Mouse (Mus musculus) liver, postnatal 0 days (tissue): ENCODE measurements around the gene Papolg. TPM values are rescaled to one million over a fixed set of nuclear protein-coding genes. Genes with fewer than 3 reads are reported as not detected.
"Not testable (repeated sequence)": the region's sequence is repeated elsewhere in the genome, so short reads cannot be mapped to it uniquely, and the experiment has no call there.

Experiments
- ATAC-seq: fragments of 200-750 bp; cut with Nextera tagmentation; 2 replicates; pipeline ENCODE4 v1.8.0; 2017; ENCODE audit warnings: mild to moderate bottlenecking, moderate library complexity
- DNase-seq: peaks from one replicate; pipeline ENCODE4 v3.0.0-alpha.2; 2016
- H3K27ac ChIP-seq: fragments of 300-500 bp; sonication (generic); 2 replicates; pipeline ENCODE4 v1.5.1; 2014; ENCODE audit warnings: antibody characterized with exemption, moderate library complexity, mild to moderate bottlenecking, low read depth
- H3K27me3 ChIP-seq: fragments of 300-500 bp; sonication (generic); 2 replicates; pipeline ENCODE4 v1.6.1; 2014; ENCODE audit warnings: low read length, control low read depth, mixed read lengths; ENCODE audit not compliant: insufficient read depth
- H3K36me3 ChIP-seq: fragments of 300-500 bp; sonication (generic); replicated peaks from 2 replicates; pipeline ENCODE4 v1.6.1; 2014; ENCODE audit warnings: mild to moderate bottlenecking, control low read depth, low read length, moderate library complexity, mixed read lengths; ENCODE audit not compliant: insufficient read depth
- H3K4me1 ChIP-seq: fragments of 300-500 bp; sonication (generic); 2 replicates; pipeline ENCODE4 v1.6.1; 2014; ENCODE audit warnings: antibody characterized with exemption, mild to moderate bottlenecking, control low read depth; ENCODE audit not compliant: insufficient read depth
- H3K4me2 ChIP-seq: fragments of 300-500 bp; sonication (generic); 2 replicates; pipeline ENCODE4 v1.6.1; 2014; ENCODE audit warnings: low read depth, mild to moderate bottlenecking, low read length, moderate library complexity, mixed read lengths
- H3K4me3 ChIP-seq: fragments of 300-500 bp; sonication (generic); 2 replicates; pipeline ENCODE4 v1.5.1; 2014; ENCODE audit warnings: low read depth, low read length
- H3K9ac ChIP-seq: fragments of 300-500 bp; sonication (generic); replicated peaks from 2 replicates; pipeline ENCODE4 v1.6.1; 2014; ENCODE audit warnings: mild to moderate bottlenecking, moderate library complexity
- H3K9me3 ChIP-seq: fragments of 300-500 bp; sonication (generic); 2 replicates; pipeline ENCODE4 v1.6.1; 2016; ENCODE audit warnings: mild to moderate bottlenecking, control low read depth, low read length, mixed read lengths
- CTCF ChIP-seq: sonication (generic); IDR thresholded peaks from 2 replicates; pipeline ENCODE4 v1.5.1; 2016; ENCODE audit warnings: antibody characterized with exemption, low read depth
- EP300 ChIP-seq: IDR thresholded peaks from 2 replicates; pipeline ENCODE4 v1.6.1; 2016; ENCODE audit warnings: antibody characterized with exemption, low read depth, mild to moderate bottlenecking
- WGBS: fragments of 180-500 bp; shearing (Covaris S2); extraction: QIAGEN DNeasy Blood & Tissue Kit; methylation state at CpG from one replicate; pipeline ENCODE4 v1.1.7; 2014; ENCODE audit not compliant: insufficient replicate concordance; 5-methylcytosine and 5-hydroxymethylcytosine counted together
- polyA plus RNA-seq: library from polyadenylated mRNA; unstranded; fragments of >200 nt; fragmentation: Nextera tagmentation; extraction: Ambion mirVana; gene quantifications from 2 replicates; pipeline ENCODE4 v1.2.1, GENCODE M21; 2015

The Papolg gene
- 2.3 and 2.5 TPM in 2 replicates for polyA plus RNA-seq

GRCm38 (mm10) chr11:23895060-23895426 is at the start of gene Papolg:
Papolg (minus strand) TSS chr11:23895253.
- no peak for TF ChIP-seq CTCF
- TF ChIP-seq EP300, result no peak
- H3K9me3 ChIP-seq, result no peaks in the 10 kb centered on the region
- ATAC-seq (peak; percentile 100), DNase-seq (peak; percentile 96)
- H3K4me3 ChIP-seq, result peak within 1 kb of the TSS; percentile 99
- under 1% methylated on average over 21 of the region's 21 CpGs for WGBS
- peak within 1 kb of the TSS; percentile 91 for H3K9ac ChIP-seq
- peaks cover 6% of the 10 kb centered on the region for H3K4me1 ChIP-seq
- H3K4me2 ChIP-seq, result peak within 1 kb of the TSS; percentile 98
- H3K36me3 ChIP-seq, result peaks cover 5% of the 10 kb centered on the region
- H3K27ac ChIP-seq, result peak within 1 kb of the TSS; percentile 93
- no peaks in the 10 kb centered on the region for H3K27me3 ChIP-seq

DNA sequence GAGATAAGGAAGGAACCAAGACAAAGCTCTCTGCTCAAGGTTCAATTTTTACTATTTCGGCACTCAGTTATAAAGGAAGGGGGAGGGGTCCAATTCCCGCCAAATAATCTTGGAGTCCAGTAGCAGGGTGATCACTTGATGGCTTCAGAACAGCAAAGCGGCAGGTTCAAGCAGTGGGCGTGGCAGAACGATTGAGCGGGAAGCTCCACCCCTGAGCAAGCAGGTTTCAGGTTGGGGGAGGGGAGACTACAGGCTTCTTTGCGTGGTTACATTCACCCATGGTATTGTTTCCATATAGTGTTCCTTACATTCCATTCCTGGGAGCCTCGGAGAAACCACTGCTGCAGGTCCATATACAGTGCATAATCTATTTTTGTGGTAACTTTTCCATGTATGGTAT is 33.1 kb upstream of the Papolg start:
- DNase-seq, H3K27me3 ChIP-seq, ATAC-seq, H3K9ac ChIP-seq, H3K36me3 ChIP-seq, H3K4me3 ChIP-seq, H3K27ac ChIP-seq, H3K4me1 ChIP-seq, H3K9me3 ChIP-seq: not testable (repeated sequence)
- WGBS, result 17% methylated on average over 8 of the region's 8 CpGs
- 0 out of 2 replicates have a peak overlapping the region, but pooled peaks have one; percentile 22 for H3K4me2 ChIP-seq

GRCm38 (mm10) chr11:23927643-23928042 is 32.6 kb upstream of the Papolg start:
- TF ChIP-seq CTCF, result no peak
- TF ChIP-seq EP300, result no peak
- H3K4me1 ChIP-seq, result no peaks in the 10 kb centered on the region
- no peak for DNase-seq
- no peaks in the 10 kb centered on the region for H3K9me3 ChIP-seq
- 40% methylated on average over 8 of the region's 8 CpGs for WGBS
- H3K4me3 ChIP-seq, result no peak overlapping the region
- H3K27ac ChIP-seq, result no peak overlapping the region
- no peaks in the 10 kb centered on the region for H3K36me3 ChIP-seq
- H3K4me2 ChIP-seq, result no peak overlapping the region
- no peak for ATAC-seq
- no peak overlapping the region for H3K9ac ChIP-seq
- H3K27me3 ChIP-seq, result no peaks in the 10 kb centered on the region

- H3K4me1 ChIP-seq, DNase-seq, H3K9ac ChIP-seq, H3K36me3 ChIP-seq, ATAC-seq, H3K27ac ChIP-seq, H3K4me2 ChIP-seq, H3K27me3 ChIP-seq, H3K4me3 ChIP-seq, H3K9me3 ChIP-seq: not testable (repeated sequence)
- WGBS, result 55% methylated on average over 2 of the region's 2 CpGs
These were observed 18.8 kb upstream of the Papolg start for GRCm38 (mm10) chr11:23913824-23914223.

GRCm38 (mm10) chr11:23903909-23904308 is 8.9 kb upstream of the Papolg start:
- TF ChIP-seq EP300 (no peak), CTCF (no peak)
- 55% methylated on average over 1 of the region's 1 CpGs for WGBS
- Histone ChIP-seq H3K9me3 (no peaks in the 10 kb centered on the region), H3K4me3 (no peak overlapping the region), H3K27me3 (no peaks in the 10 kb centered on the region), H3K4me1 (no peaks in the 10 kb centered on the region), H3K27ac (no peak overlapping the region), H3K9ac (no peak overlapping the region), H3K4me2 (no peak overlapping the region), H3K36me3 (no peaks in the 10 kb centered on the region)
- ATAC-seq, result no peak
- DNase-seq, result no peak

DNA sequence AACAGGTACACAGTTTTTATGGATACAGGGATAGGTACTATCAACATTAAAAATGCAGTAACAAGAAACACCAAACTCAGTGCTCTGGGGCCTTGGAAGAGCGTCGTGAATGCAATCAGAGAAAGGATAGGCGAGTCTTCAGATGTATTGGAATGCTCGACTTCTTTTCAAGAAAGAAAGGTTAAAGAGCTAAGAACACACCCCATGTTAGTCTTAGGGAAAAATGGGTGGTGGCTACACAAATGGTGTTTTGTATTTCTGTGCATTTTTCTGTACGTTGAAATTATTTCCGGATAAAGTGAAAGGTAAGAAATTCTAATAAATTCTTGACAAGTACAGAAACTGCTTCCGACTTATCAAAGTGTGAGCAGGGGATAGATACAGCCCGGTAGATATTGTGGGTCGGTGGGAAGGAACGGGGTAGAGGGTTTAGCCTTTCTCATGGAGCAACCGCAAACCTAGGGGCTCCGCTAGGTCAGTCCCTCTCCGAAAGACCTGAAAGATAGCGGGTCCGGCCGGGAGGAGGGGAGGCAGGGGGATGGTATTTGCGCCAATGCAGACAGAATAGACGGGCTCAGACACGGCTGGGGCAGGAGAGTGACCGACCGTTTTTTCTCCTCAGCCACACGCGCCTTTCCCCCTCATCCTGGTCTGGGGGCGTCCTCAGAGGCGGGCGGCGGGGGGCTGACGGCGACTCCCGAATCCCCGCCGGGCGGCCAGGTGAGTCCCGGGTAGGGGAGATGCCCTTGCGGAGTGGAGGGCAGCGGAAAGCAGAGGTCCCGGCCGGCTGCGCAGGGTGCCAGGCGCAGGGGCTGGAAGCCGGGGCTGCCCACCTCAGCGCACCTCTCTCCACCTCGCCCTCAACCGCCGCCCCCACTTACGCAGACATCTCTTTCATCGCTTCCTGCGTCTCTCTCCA is 653 bp downstream of the Papolg start:
- Histone ChIP-seq H3K4me3 (peak overlapping the region; percentile 99), H3K9ac (peak overlapping the region; percentile 91), H3K27me3 (no peaks in the 10 kb centered on the region), H3K4me1 (peaks cover 6% of the 10 kb centered on the region), H3K9me3 (no peaks in the 10 kb centered on the region), H3K27ac (peak overlapping the region; percentile 93), H3K4me2 (peak overlapping the region; percentile 98), H3K36me3 (peaks cover 5% of the 10 kb centered on the region)
- no peak for DNase-seq
- TF ChIP-seq CTCF (no peak), EP300 (no peak)
- peak; percentile 85 for ATAC-seq
- WGBS, result 2% methylated on average over 46 of the region's 48 CpGs
